Mouse (Mus musculus): Measurements from ENCODE around the gene Zfp672.

Gene Zfp672

DNA sequence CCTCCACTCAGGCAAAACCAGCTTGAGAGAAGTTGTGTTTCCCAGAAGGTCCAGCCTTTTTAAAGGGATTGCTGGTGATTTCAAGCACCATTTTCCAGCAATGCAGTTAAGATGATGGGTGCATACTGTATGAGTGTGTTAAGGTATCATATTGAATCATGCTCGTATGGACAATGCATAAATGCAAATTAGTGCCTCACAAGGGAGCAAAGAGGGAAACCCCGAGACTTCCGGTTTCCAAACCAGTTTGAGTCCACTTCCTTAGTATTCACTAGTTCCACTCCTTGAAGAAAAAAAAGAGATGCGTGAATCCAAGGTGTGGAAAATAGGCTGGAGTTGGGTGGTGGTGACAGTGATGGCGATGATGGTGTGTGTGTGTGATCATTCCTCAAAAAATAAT is 47.6 kb downstream of the Zfp672 start:
- DNase-seq (ENCODE audit: low spot score in 2 of 2): no peak

DNA sequence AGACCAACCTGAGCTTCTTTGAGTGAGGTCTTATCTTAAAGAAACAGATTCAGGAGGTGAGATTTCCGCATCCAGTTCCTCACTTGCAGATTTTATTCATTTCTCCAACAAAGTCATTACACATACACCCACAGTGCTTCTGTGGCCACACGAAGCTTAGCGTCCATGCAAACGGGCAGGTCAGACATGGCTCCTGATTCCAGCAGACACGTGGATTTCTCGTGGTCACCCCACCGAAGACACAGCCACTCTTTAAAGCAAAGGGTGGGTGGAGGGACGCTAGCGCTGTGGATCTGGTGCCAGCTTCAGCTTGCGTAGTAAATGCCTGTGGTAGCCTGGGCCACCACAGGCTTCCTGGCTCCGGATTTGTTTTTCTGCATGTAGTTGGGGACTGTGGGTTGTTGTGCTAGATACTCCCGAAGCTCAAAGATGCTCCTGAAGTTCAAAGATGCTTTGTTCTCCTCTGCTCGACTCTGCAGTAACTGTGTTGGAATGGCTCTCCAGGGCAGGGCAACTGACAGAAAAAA is 48.1 kb downstream of the Zfp672 start:
- DNase-seq (ENCODE audit: low spot score in 2 of 2): no peak

DNA sequence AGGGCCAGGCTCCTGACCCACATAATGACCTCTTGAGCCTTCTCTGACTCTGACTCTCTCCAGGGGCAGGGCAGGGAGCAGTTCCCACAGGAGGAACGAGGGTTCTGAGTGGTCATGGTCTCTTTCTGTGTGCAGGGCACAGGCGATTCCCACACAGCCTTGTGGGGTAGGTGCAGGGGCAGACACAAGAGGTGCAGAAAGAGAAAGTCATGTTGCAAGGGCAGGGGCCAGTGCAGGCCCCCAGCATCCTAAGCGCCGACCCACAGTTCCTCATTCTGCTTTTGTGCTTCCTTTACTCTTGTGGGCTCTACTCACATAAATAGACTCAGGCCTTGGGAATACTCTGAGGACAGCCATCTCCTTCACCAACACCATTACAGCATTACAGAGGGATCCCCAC is 54.4 kb downstream of the Zfp672 start:
- no peak for DNase-seq (ENCODE audit: low spot score in 2 of 2)

GRCm38 (mm10) chr11:58274572-58274971 is 55.6 kb downstream of the Zfp672 start, which contains the start of gene 4930438A08Rik:
Gene 4930438A08Rik (plus strand): TSS chr11:58274799.
- no peak for DNase-seq (ENCODE audit: low spot score in 2 of 2)

- DNase-seq (ENCODE audit: low spot score in 2 of 2): no peak
Observed at GRCm38 (mm10) chr11:58268285-58268684, 61.9 kb downstream of the Zfp672 start.
